In genomic region chr19:38441860-38442259, GRCm38 (mm10) we compare ENCODE assay signal across 30 mouse cellular contexts. TPM values are rescaled to one million over a fixed set of nuclear protein-coding genes. Genes with fewer than 3 reads are reported as not detected.
DNase-seq lines count a peak whose midpoint lies in the region; ATAC-seq and TF ChIP-seq lines count a peak whose summit lies in the region.
"Had no signal": no experiment of that assay in that cellular context is flagged by ENCODE, and none has a peak within 500 bp of the region (broad histone marks: within the 10 kb centered on the region; RNA-seq: fewer than 3 reads in every experiment).

No protein-coding gene starts in this region.

- 0 out of 2 replicates have a peak, but pooled peaks have one; percentile 10 for TF ChIP-seq CTCF in layer of hippocampus, adult 2 months (conservative IDR thresholded peaks at IDR 0.05)
- no peak for TF ChIP-seq CTCF in left cerebral cortex, adult 2 months (IDR thresholded peaks at IDR 0.05)

- intact Hi-C loops in heart, postnatal 14 days (cut with DNase I), result no loop called here
- intact Hi-C loops in left cerebral cortex, adult 2 months (cut with DNase I), result loop anchor here (5.0 kb wide), 1 partner anchor 130 kb away; no protein-coding TSS in a partner anchor

- H3K4me1 ChIP-seq in embryonic facial prominence, embryonic 10.5 days, result peaks cover 12% of the 10 kb centered on the region
- H3K4me1 ChIP-seq in limb, embryonic 14.5 days (ENCODE audit: control insufficient read depth, insufficient read depth, low read length), result no peaks in the 10 kb centered on the region
- H3K4me1 ChIP-seq: forebrain, embryonic 12.5 days; midbrain, embryonic 12.5 days; neural tube, embryonic 13.5 days had no signal

- ATAC-seq in limb, embryonic 14.5 days (ENCODE audit: low FRiP score, low read depth), result peak; percentile 26; the same call in 1 of the 2 replicates
- ATAC-seq: activated CD4-positive, CD25-positive, alpha-beta regulatory T cell, adult 4 months; liver, postnatal 0 days; Patski had no signal

- no peak overlapping the region for H3K4me3 ChIP-seq in layer of hippocampus, adult 2 months
- no peak overlapping the region for H3K4me3 ChIP-seq in embryonic facial prominence, embryonic 10.5 days
- H3K4me3 ChIP-seq in limb, embryonic 14.5 days (replicated peaks; ENCODE audit: low read length), result no peak overlapping the region
- no peak overlapping the region for H3K4me3 ChIP-seq in left cerebral cortex, adult 2 months
- H3K4me3 ChIP-seq: forebrain, embryonic 12.5 days; heart, embryonic 12.5 days; midbrain, embryonic 12.5 days; neural tube, embryonic 13.5 days had no signal

- H3K9me3 ChIP-seq in embryonic facial prominence, embryonic 10.5 days, result no peaks in the 10 kb centered on the region
- no peaks in the 10 kb centered on the region for H3K9me3 ChIP-seq in limb, embryonic 14.5 days (ENCODE audit: control insufficient read depth, low read length)
- H3K9me3 ChIP-seq: forebrain, embryonic 12.5 days; G1E; heart, embryonic 12.5 days; midbrain, embryonic 12.5 days; neural tube, embryonic 13.5 days had no signal

- H3K4me2 ChIP-seq in limb, embryonic 14.5 days (replicated peaks; ENCODE audit: low read depth, low read length, severe bottlenecking), result no peak overlapping the region
- H3K4me2 ChIP-seq: forebrain, embryonic 12.5 days; heart, embryonic 12.5 days; hindbrain, embryonic 14.5 days; liver, embryonic 11.5 days; midbrain, embryonic 12.5 days; neural tube, embryonic 13.5 days had no signal

- WGBS in embryonic facial prominence, embryonic 10.5 days, result 45% methylated on average over 8 of the region's 8 CpGs
- 50% methylated on average over 8 of the region's 8 CpGs for WGBS in limb, embryonic 14.5 days

- H3K27me3 ChIP-seq in embryonic facial prominence, embryonic 10.5 days (replicated peaks; ENCODE audit: low read depth, poor library complexity, severe bottlenecking), result no peaks in the 10 kb centered on the region
- no peaks in the 10 kb centered on the region for H3K27me3 ChIP-seq in limb, embryonic 14.5 days (ENCODE audit: control insufficient read depth, insufficient read depth, low read length)
- H3K27me3 ChIP-seq: CH12.LX; forebrain, embryonic 12.5 days; heart, embryonic 12.5 days; midbrain, embryonic 12.5 days; neural tube, embryonic 13.5 days had no signal

- no peak overlapping the region for H3K9ac ChIP-seq in limb, embryonic 14.5 days (ENCODE audit: low read depth, low read length, severe bottlenecking)
- H3K9ac ChIP-seq: forebrain, embryonic 12.5 days; heart, embryonic 12.5 days; hindbrain, embryonic 14.5 days; liver, postnatal 0 days; midbrain, embryonic 12.5 days; neural tube, embryonic 13.5 days had no signal

- no peak for TF ChIP-seq POLR2A in limb, embryonic 14.5 days (IDR thresholded peaks at IDR 0.05; ENCODE audit: borderline replicate concordance, extremely low read depth, insufficient read depth, insufficient read length)

- H3K36me3 ChIP-seq in embryonic facial prominence, embryonic 10.5 days (replicated peaks), result no peaks in the 10 kb centered on the region
- no peaks in the 10 kb centered on the region for H3K36me3 ChIP-seq in limb, embryonic 14.5 days (ENCODE audit: control insufficient read depth, insufficient read depth, low read length)
- H3K36me3 ChIP-seq: forebrain, embryonic 12.5 days; G1E; heart, embryonic 12.5 days; midbrain, embryonic 12.5 days; neural tube, embryonic 13.5 days had no signal

- H3K27ac ChIP-seq in layer of hippocampus, adult 2 months, result no peak overlapping the region
- peak overlapping the region; percentile 54 for H3K27ac ChIP-seq in embryonic facial prominence, embryonic 10.5 days (replicated peaks)
- H3K27ac ChIP-seq in limb, embryonic 14.5 days (replicated peaks; ENCODE audit: low read depth, low read length), result no peak overlapping the region
- H3K27ac ChIP-seq in left cerebral cortex, adult 2 months, result no peak overlapping the region
- H3K27ac ChIP-seq: forebrain, embryonic 12.5 days; hindbrain, embryonic 14.5 days; midbrain, embryonic 12.5 days; neural tube, embryonic 13.5 days had no signal

- DNase-seq in layer of hippocampus, adult 2 months (ENCODE audit: low spot score in 2 of 2), result no peak
- DNase-seq in layer of hippocampus, adult 8-10 months (ENCODE audit: low spot score in 2 of 2), result no peak
- peak; percentile 17 for DNase-seq in embryo, embryonic 10 days (ENCODE audit: low spot score)
- DNase-seq in embryonic facial prominence, embryonic 10.5 days (ENCODE audit: low spot score), result peak; percentile 44
- no peak for DNase-seq in limb, embryonic 14.5 days (ENCODE audit: low spot score)
- no peak for DNase-seq in heart, postnatal 14 days
- no peak for DNase-seq in natural killer cell, adult 2 months (ENCODE audit: low spot score in 2 of 2)
- DNase-seq in left cerebral cortex, adult 2 months (ENCODE audit: extremely low spot score in 1 of 2, low spot score in 2 of 2), result no peak
- DNase-seq: adrenal gland, adult 8-10 months; B cell, adult 2 months; cerebellum, adult 11-12 months; cerebellum, postnatal 10 days; gastrocnemius, postnatal 10 days; heart, adult 11 months; heart, postnatal 10 days; liver, postnatal 0 days; lung, postnatal 10 days; retina, postnatal 1 day; right cerebral cortex, postnatal 25 days; spleen, adult 18-20 months had no signal

RNA-seq across cellular contexts. Expression of gene Plce1, which starts 39.0 kb away (rescaled TPM):
- total RNA-seq in layer of hippocampus, adult 2 months (2021), result 10 to 100 TPM in 1 of 2 experiments, 1 to 10 TPM in 1; 9.8 to 11.0 TPM
- 10 to 100 TPM; 10.8 to 20.5 (median 16.3) TPM for total RNA-seq in layer of hippocampus, adult 8-10 months (2022)
- 2.3 and 2.7 TPM in 2 replicates for polyA plus RNA-seq in embryonic facial prominence, embryonic 10.5 days (2016; fragmentation: Nextera tagmentation; extraction: Ambion mirVana)
- polyA plus RNA-seq in limb, embryonic 14.5 days (2012; rRNA removed), result 10.8 and 12.6 TPM in 2 replicates
- polyA plus RNA-seq in limb, embryonic 14.5 days (2014; fragmentation: Nextera tagmentation; extraction: Ambion mirVana), result 13.3 and 13.4 TPM in 2 replicates
- 10 to 100 TPM; 23.8 to 26.2 TPM for total RNA-seq in heart, postnatal 14 days (2021)
- 1 to 10 TPM; 4.8 to 5.6 TPM for total RNA-seq in left cerebral cortex, adult 2 months (2021)
- polyA plus RNA-seq: G1E had no signal

RNA-seq across cellular contexts. Expression of gene Slc35g1, which starts 46.1 kb away (rescaled TPM):
- total RNA-seq in layer of hippocampus, adult 2 months (2021), result 1 to 10 TPM; 2.4 to 3.1 TPM
- total RNA-seq in layer of hippocampus, adult 8-10 months (2022), result 1 to 10 TPM; 2.1 to 2.4 (median 2.3) TPM
- polyA plus RNA-seq in embryonic facial prominence, embryonic 10.5 days (2016; fragmentation: Nextera tagmentation; extraction: Ambion mirVana), result 5.0 and 6.1 TPM in 2 replicates
- polyA plus RNA-seq in limb, embryonic 14.5 days (2012; rRNA removed), result 3.8 and 4.2 TPM in 2 replicates
- 2.6 and 3.1 TPM in 2 replicates for polyA plus RNA-seq in limb, embryonic 14.5 days (2014; fragmentation: Nextera tagmentation; extraction: Ambion mirVana)
- total RNA-seq in heart, postnatal 14 days (2021), result 1 to 10 TPM; 1.4 to 1.6 TPM
- total RNA-seq in left cerebral cortex, adult 2 months (2021), result 1 to 10 TPM; 1.6 to 2.3 TPM

Comparison
In these comparisons a context has a peak if more than half of its experiments do, and no peak if none do; other contexts are left out.
1. DNase-seq: peak in embryo, embryonic 10 days (single experiment) and embryonic facial prominence, embryonic 10.5 days (single experiment); none in layer of hippocampus, adult 2 months (0 of 2), layer of hippocampus, adult 8-10 months (0 of 2), limb, embryonic 14.5 days (single experiment), heart, postnatal 14 days (0 of 2), natural killer cell, adult 2 months (0 of 2) and left cerebral cortex, adult 2 months (0 of 2).